Mouse (Mus musculus): ENCODE data around the gene Mdc1. TPM values are rescaled to one million over a fixed set of nuclear protein-coding genes. Genes with fewer than 3 reads are reported as not detected.
"Not testable (repeated sequence)": the region's sequence is repeated elsewhere in the genome, so short reads cannot be mapped to it uniquely, and the experiment has no call there.

Gene Mdc1
- polyA plus RNA-seq, 1 experiment from 2014 or later = 21.6 TPM

DNA sequence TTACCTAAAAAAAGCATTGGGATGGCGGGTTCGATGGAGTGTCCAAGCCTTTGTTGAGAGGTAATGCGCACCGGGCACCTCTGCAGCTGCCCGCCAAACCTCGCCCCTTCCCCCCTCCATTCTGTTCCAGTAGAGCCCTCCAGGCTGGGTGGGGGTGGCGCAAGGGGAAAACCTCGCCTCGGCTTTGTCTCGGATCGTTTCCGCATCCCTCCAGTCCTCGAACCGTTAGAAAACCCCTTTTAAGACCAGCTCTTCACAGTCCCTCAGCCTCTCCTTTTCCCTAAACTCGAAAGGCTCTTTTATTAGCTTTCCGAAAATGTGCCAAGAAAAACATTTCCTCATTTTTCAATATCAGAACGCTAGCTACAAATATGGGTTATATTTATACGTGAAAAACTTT, 3.8 kb upstream of the Mdc1 start:
- WGBS = under 1% methylated on average over 18 of the region's 18 CpGs
- H3K4me3 ChIP-seq (ENCODE audit: low read depth, low read length) = peak overlapping the region; percentile 92
- no peaks in the 10 kb centered on the region for H3K27me3 ChIP-seq (ENCODE audit: insufficient read depth, low read length)
- H3K4me1 ChIP-seq (ENCODE audit: insufficient read depth) = no peaks in the 10 kb centered on the region; the same call in 1 of the 2 replicates
- peaks cover 46% of the 10 kb centered on the region for H3K36me3 ChIP-seq (ENCODE audit: insufficient read depth)
- peak overlapping the region; percentile 92 for H3K4me2 ChIP-seq
- TF ChIP-seq CTCF (IDR thresholded peaks at IDR 0.05; ENCODE audit: low read depth) = no peak
- no peaks in the 10 kb centered on the region for H3K9me3 ChIP-seq (ENCODE audit: low read depth, low read length)
- peak overlapping the region; percentile 99 for H3K27ac ChIP-seq (ENCODE audit: low read depth)
- peak overlapping the region; percentile 99 for H3K9ac ChIP-seq
- ATAC-seq (ENCODE audit: insufficient read depth) = 0 out of 2 replicates have a peak, but pooled peaks have one; percentile 4
- peak; percentile 72 for DNase-seq

DNA sequence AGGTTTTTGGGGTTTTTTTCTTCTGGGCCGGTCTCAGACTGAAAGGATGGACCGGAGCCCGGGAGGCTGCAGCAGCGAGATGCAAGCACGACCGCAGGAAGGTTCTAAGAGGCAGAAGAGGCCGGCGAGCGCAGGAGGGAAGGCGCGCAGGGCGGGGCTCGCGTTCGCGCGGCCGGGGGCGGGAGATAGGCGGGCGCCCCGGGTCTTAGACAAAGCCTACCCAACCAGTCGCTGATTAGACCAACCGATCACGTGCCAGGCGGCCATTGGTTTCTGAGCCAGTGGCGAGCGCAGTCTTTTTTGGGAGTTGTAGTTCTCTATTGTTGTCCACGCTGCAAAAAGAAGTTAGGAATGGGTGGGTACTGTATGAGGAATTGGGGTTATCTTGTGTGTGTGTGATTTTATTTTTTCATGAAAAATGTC, 3.2 kb upstream of the Mdc1 start, which contains the start of gene Tubb5:
TSS of gene Tubb5 (minus strand) at position 185 of the 423 bp plus-strand sequence.
- peak; percentile 98 for DNase-seq
- H3K36me3 ChIP-seq (ENCODE audit: insufficient read depth) = peaks cover 39% of the 10 kb centered on the region
- WGBS = 1% methylated on average over 29 of the region's 29 CpGs
- peak within 1 kb of the TSS; percentile 92 for H3K4me2 ChIP-seq
- H3K4me1 ChIP-seq (ENCODE audit: insufficient read depth) = peaks cover 4% of the 10 kb centered on the region
- no peak for TF ChIP-seq CTCF (IDR thresholded peaks at IDR 0.05; ENCODE audit: low read depth)
- peak within 1 kb of the TSS; percentile 99 for H3K27ac ChIP-seq (ENCODE audit: low read depth)
- H3K9ac ChIP-seq = peak within 1 kb of the TSS; percentile 99
- peak; percentile 77 for ATAC-seq (ENCODE audit: insufficient read depth)
- H3K27me3 ChIP-seq (ENCODE audit: insufficient read depth, low read length) = no peaks in the 10 kb centered on the region
- H3K4me3 ChIP-seq (ENCODE audit: low read depth, low read length) = peak within 1 kb of the TSS; percentile 92
- no peaks in the 10 kb centered on the region for H3K9me3 ChIP-seq (ENCODE audit: low read depth, low read length)

DNA sequence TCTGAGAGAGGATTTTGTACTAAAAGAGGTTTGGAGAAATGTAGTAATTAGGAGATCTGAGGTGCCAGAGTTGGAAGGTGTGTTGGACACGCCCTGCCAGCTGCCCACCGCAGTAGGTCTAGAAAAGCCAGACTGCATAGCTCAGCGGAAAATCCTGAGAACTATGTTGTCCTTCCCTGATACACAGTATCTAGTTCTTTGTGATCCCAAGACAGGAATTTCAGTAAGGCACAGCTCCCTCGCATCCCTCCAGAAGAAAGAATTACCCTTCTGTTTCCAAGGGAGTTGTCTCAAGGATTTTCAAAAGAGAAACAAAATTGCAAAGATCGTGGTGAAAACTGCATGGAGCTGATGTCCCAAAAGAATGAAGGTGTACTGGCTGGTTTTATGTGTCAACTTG, 2.7 kb upstream of the Mdc1 start:
- peaks cover 4% of the 10 kb centered on the region for H3K4me1 ChIP-seq (ENCODE audit: insufficient read depth)
- DNase-seq (no peak), ATAC-seq (ENCODE audit: insufficient read depth) (0 out of 2 replicates have a peak, but pooled peaks have one; percentile 9)
- no peak for TF ChIP-seq CTCF (IDR thresholded peaks at IDR 0.05; ENCODE audit: low read depth)
- no peaks in the 10 kb centered on the region for H3K9me3 ChIP-seq (ENCODE audit: low read depth, low read length)
- peaks cover 35% of the 10 kb centered on the region for H3K36me3 ChIP-seq (ENCODE audit: insufficient read depth)
- H3K9ac ChIP-seq = peak overlapping the region; percentile 99
- WGBS = under 1% methylated on average over 5 of the region's 5 CpGs
- H3K27me3 ChIP-seq (ENCODE audit: insufficient read depth, low read length) = no peaks in the 10 kb centered on the region
- peak overlapping the region; percentile 92 for H3K4me2 ChIP-seq
- peak overlapping the region; percentile 85 for H3K27ac ChIP-seq (ENCODE audit: low read depth)
- H3K4me3 ChIP-seq (ENCODE audit: low read depth, low read length) = peak overlapping the region; percentile 92

DNA sequence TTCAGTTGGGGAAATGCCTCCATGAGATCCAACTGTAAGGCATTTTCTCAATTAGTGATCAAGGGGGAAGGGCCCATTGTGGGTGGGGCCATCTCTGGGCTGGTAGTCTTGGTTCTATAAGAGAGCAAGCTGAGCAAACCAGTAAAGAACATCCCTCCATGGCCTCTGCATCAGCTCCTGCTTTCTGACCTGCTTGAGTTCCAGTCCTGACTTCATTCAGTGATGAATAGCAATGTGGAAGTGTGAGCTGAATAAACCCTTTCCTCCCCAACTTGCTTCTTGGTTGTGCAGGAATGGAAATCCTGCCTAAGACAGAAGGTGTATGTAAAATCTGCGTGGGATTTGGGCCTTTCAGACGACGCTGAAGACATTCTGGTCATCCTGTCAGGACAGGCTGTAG, 2.3 kb upstream of the Mdc1 start:
- not testable (repeated sequence) for H3K4me1 ChIP-seq (ENCODE audit: insufficient read depth); ATAC-seq (ENCODE audit: insufficient read depth); H3K27me3 ChIP-seq (ENCODE audit: insufficient read depth, low read length); H3K9me3 ChIP-seq (ENCODE audit: low read depth, low read length)
- Histone ChIP-seq H3K36me3 (ENCODE audit: insufficient read depth) (peaks cover 32% of the 10 kb centered on the region), H3K27ac (ENCODE audit: low read depth) (peak overlapping the region; percentile 85), H3K4me3 (ENCODE audit: low read depth, low read length) (peak overlapping the region; percentile 92), H3K4me2 (peak overlapping the region; percentile 92), H3K9ac (peak overlapping the region; percentile 99)
- WGBS = 41% methylated on average over 3 of the region's 3 CpGs
- DNase-seq = peak; percentile 9

DNA sequence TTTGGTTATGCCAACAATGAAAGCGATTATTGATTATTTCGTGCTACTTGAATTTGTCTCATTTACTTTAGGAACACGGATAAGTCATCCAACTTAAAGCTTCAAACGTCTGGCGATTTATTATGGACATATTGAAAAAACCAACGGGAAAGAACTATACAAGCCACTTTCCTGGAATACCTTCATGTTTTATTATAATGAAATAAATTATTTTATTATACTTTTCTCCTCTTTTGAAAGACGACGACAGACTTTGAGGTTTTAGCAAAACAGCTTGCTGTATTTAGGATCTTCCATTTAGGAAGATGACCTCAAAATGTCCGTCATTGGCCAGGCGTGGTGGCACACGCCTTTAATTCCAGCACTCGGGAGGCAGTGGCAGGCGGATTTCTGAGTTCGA, 754 bp upstream of the Mdc1 start:
- ATAC-seq (ENCODE audit: insufficient read depth) (no peak), DNase-seq (no peak)
- peak overlapping the region; percentile 55 for H3K4me2 ChIP-seq
- H3K36me3 ChIP-seq (ENCODE audit: insufficient read depth) = peaks cover 30% of the 10 kb centered on the region
- H3K27ac ChIP-seq (ENCODE audit: low read depth) = peak overlapping the region; percentile 83
- no peaks in the 10 kb centered on the region for H3K27me3 ChIP-seq (ENCODE audit: insufficient read depth, low read length)
- no peak for TF ChIP-seq CTCF (IDR thresholded peaks at IDR 0.05; ENCODE audit: low read depth)
- H3K4me1 ChIP-seq (ENCODE audit: insufficient read depth) = peaks cover 4% of the 10 kb centered on the region
- peak overlapping the region; percentile 23 for H3K9ac ChIP-seq
- 47% methylated on average over 14 of the region's 14 CpGs for WGBS
- H3K9me3 ChIP-seq (ENCODE audit: low read depth, low read length) = no peaks in the 10 kb centered on the region
- H3K4me3 ChIP-seq (ENCODE audit: low read depth, low read length) = peak overlapping the region; percentile 68

DNA sequence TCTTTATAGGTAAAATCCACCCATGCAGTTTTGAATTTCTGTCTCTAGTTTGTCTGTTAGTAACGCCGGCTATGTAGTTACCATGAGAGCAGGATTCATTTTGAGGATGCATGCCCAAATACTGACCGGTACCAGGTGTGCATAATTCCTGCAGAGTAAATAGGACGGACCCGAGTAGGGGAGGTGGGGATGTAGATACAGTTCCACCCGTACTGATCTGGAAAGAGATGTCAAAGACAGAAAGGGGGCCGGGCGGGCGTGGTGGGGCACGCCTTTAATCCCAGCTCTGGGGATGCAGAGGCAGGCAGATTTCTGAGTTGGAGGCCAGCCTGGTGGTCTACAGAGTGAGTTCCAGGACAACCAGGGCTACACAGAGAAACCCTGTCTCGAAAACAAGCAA, 691 bp downstream of the Mdc1 start:
- Histone ChIP-seq H3K27ac (ENCODE audit: low read depth) (peak overlapping the region; percentile 89), H3K36me3 (ENCODE audit: insufficient read depth) (peaks cover 29% of the 10 kb centered on the region), H3K4me1 (ENCODE audit: insufficient read depth) (peaks cover 4% of the 10 kb centered on the region; the same call in 1 of the 2 replicates), H3K9ac (peak overlapping the region; percentile 74), H3K4me2 (peak overlapping the region; percentile 87), H3K4me3 (ENCODE audit: low read depth, low read length) (peak overlapping the region; percentile 68), H3K27me3 (ENCODE audit: insufficient read depth, low read length) (no peaks in the 10 kb centered on the region), H3K9me3 (ENCODE audit: low read depth, low read length) (no peaks in the 10 kb centered on the region)
- DNase-seq (no peak), ATAC-seq (ENCODE audit: insufficient read depth) (no peak)
- WGBS = 11% methylated on average over 11 of the region's 11 CpGs
- no peak for TF ChIP-seq CTCF (IDR thresholded peaks at IDR 0.05; ENCODE audit: low read depth)

DNA sequence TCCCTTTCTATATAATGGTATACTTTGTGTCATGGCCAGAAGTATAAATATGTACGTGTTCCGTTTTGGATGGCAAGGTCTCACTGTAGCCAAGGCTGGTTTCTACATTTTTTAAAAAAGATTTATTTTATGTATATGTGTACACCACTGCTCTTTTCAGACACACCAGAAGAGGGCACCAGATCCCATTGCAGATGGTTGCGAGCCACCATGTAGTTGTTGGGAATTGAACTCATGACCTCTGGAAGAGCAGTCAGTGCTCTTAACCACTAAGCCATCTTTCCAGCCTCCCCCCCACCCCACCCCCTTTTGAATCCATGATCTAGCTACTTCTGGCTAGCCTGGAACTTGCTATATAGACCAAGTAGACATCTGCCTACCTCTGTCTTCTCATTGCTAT, 2.2 kb downstream of the Mdc1 start:
- TF ChIP-seq CTCF (IDR thresholded peaks at IDR 0.05; ENCODE audit: low read depth) = no peak; the same call in 1 of the 2 replicates
- Histone ChIP-seq H3K4me3 (ENCODE audit: low read depth, low read length) (no peak overlapping the region), H3K27ac (ENCODE audit: low read depth) (no peak overlapping the region), H3K27me3 (ENCODE audit: insufficient read depth, low read length) (no peaks in the 10 kb centered on the region), H3K9me3 (ENCODE audit: low read depth, low read length) (no peaks in the 10 kb centered on the region), H3K9ac (no peak overlapping the region), H3K4me2 (no peak overlapping the region), H3K36me3 (ENCODE audit: insufficient read depth) (peaks cover 43% of the 10 kb centered on the region), H3K4me1 (ENCODE audit: insufficient read depth) (peaks cover 4% of the 10 kb centered on the region; the same call in 1 of the 2 replicates)
- ATAC-seq (ENCODE audit: insufficient read depth) (no peak), DNase-seq (peak; percentile 13)
- WGBS = 94% methylated on average over 3 of the region's 3 CpGs

All from lung, embryonic 14.5 days (tissue).